Mouse (Mus musculus) intestine, embryonic 14.5 days (tissue): ENCODE data around the gene Wdr17. TPM values are rescaled to one million over a fixed set of nuclear protein-coding genes. Genes with fewer than 3 reads are reported as not detected.
"Not testable (repeated sequence)": the region's sequence is repeated elsewhere in the genome, so short reads cannot be mapped to it uniquely, and the experiment has no call there.

Experiments
- ATAC-seq: fragments of 200-750 bp; cut with Nextera tagmentation; replicated peaks from 2 replicates; pipeline ENCODE4 v1.8.0; 2017; ENCODE audit warnings: low read depth, moderate number of reproducible peaks, moderate TSS enrichment, moderate library complexity; ENCODE audit not compliant: low FRiP score, low TSS enrichment
- DNase-seq: peaks from one replicate; pipeline ENCODE4 v3.0.0-alpha.2; 2018; ENCODE audit warnings: low spot score
- H3K27ac ChIP-seq: fragments of 300-500 bp; sonication (generic); 2 replicates; pipeline ENCODE4 v1.5.1; 2014; ENCODE audit warnings: low read depth, mild to moderate bottlenecking, control low read depth
- H3K27me3 ChIP-seq: fragments of 300-500 bp; sonication (generic); replicated peaks from 2 replicates; pipeline ENCODE4 v1.6.1; 2014; ENCODE audit warnings: low read length, control low read depth; ENCODE audit not compliant: control insufficient read depth, insufficient read depth
- H3K36me3 ChIP-seq: fragments of 300-500 bp; sonication (generic); 2 replicates; pipeline ENCODE4 v1.6.1; 2014; ENCODE audit warnings: low read length, control low read depth; ENCODE audit not compliant: control insufficient read depth, insufficient read depth
- H3K4me1 ChIP-seq: fragments of 300-500 bp; sonication (generic); replicated peaks from 2 replicates; pipeline ENCODE4 v1.6.1; 2014; ENCODE audit warnings: low read length, control low read depth, mixed read lengths; ENCODE audit not compliant: control insufficient read depth, insufficient read depth
- H3K4me2 ChIP-seq: fragments of 300-500 bp; sonication (generic); 2 replicates; pipeline ENCODE4 v1.6.1; 2014; ENCODE audit warnings: low read length
- H3K4me3 ChIP-seq: fragments of 300-500 bp; sonication (generic); 2 replicates; pipeline ENCODE4 v1.5.1; 2014; ENCODE audit warnings: low read depth, low read length, control low read depth, mixed read lengths
- H3K9ac ChIP-seq: fragments of 300-500 bp; sonication (generic); 2 replicates; pipeline ENCODE4 v1.6.1; 2014; ENCODE audit warnings: mild to moderate bottlenecking, low read length
- H3K9me3 ChIP-seq: fragments of 300-500 bp; sonication (generic); 2 replicates; pipeline ENCODE4 v1.6.1; 2016; ENCODE audit warnings: low read length, control low read depth; ENCODE audit not compliant: control insufficient read depth
- WGBS: fragments of 180-500 bp; shearing (Covaris S2); extraction: QIAGEN DNeasy Blood & Tissue Kit; methylation state at CpG from one replicate; pipeline ENCODE4 v1.1.7; 2014; 5-methylcytosine and 5-hydroxymethylcytosine counted together
- polyA plus RNA-seq: library from polyadenylated mRNA; unstranded; fragments of >200 nt; fragmentation: Nextera tagmentation; extraction: Ambion mirVana; gene quantifications from 2 replicates; pipeline ENCODE4 v1.2.1, GENCODE M21; 2014

The Wdr17 gene
- polyA plus RNA-seq, 1 experiment from 2014 or later: 0.62 TPM

DNA sequence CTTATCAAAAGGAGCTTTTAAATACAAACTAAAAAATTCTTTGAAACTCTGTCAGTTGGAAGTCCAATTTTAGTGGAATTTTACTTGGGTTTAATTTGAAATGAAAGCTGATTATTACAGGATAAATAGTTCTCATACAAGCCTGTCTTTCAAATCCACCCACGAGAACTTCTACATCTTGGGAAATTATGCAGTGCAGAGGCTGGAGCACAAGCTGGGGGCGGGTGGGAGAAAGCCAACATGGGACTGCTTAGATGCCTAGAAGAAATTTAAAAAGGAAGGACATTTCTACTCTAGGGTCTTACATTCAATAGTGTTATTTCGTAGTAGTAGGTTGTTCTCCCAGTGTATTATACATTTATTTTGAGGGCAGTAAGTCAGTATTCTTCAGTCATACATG, 219.2 kb downstream of the Wdr17 start:
- Histone ChIP-seq H3K4me1 (no peaks in the 10 kb centered on the region), H3K36me3 (no peaks in the 10 kb centered on the region), H3K9ac (no peak overlapping the region), H3K27me3 (no peaks in the 10 kb centered on the region), H3K9me3 (no peaks in the 10 kb centered on the region), H3K4me2 (no peak overlapping the region), H3K4me3 (no peak overlapping the region), H3K27ac (no peak overlapping the region)
- WGBS: 80% methylated on average over 3 of the region's 3 CpGs
- ATAC-seq: no peak
- DNase-seq: no peak

- DNase-seq (no peak), ATAC-seq (no peak; the same call in 1 of the 2 replicates)
- Histone ChIP-seq H3K27me3 (no peaks in the 10 kb centered on the region), H3K9ac (no peak overlapping the region), H3K4me1 (no peaks in the 10 kb centered on the region), H3K9me3 (no peaks in the 10 kb centered on the region), H3K4me3 (no peak overlapping the region), H3K4me2 (no peak overlapping the region), H3K36me3 (no peaks in the 10 kb centered on the region), H3K27ac (no peak overlapping the region)
- WGBS: 37% methylated on average over 5 of the region's 5 CpGs
Observed at GRCm38 (mm10) chr8:54660675-54661074, 226.3 kb downstream of the Wdr17 start.

DNA sequence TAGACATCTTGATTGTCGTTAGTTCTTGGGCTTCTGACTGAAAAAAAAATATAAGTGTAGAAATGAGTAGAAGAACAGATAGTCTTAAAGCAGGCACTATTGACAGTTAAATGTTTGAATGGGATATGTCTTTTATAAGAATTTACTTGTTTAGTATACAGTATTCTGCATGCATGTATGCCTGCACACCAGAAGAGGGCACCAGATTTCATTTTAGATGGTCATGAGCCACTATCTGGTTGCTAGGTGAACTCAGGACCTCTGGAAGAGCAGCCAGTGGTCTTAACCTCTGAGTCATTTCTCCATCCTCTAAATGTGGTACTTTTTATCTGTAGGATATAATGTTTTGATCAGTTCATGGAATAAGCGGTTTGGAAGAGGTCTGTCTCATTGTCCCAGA, 227.3 kb downstream of the Wdr17 start:
- 88% methylated on average over 2 of the region's 2 CpGs for WGBS
- no peaks in the 10 kb centered on the region for H3K4me1 ChIP-seq
- H3K9ac ChIP-seq: no peak overlapping the region

DNA sequence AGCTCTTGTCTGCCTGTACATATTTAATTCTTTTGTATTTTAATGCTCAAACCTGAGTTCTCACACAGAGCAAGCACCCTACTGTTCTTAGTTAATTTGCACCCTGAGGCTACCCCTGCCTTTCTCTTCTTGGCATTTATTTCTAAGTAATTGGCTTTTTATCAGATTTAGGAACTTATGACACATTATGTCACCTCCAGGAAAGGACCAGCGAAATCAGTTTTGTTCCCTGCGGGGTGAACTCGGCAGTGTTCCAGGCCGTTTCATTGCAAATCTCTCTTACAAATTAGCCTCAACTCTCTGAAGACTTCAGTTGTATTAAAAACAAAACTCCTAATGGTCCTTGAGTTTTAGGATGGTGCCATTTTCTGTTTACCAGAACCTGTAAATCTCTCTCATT, 248.3 kb downstream of the Wdr17 start:
- no peak for ATAC-seq
- no peak for DNase-seq
- Histone ChIP-seq H3K4me2 (no peak overlapping the region), H3K27ac (no peak overlapping the region), H3K9ac (no peak overlapping the region), H3K27me3 (no peaks in the 10 kb centered on the region), H3K4me1 (no peaks in the 10 kb centered on the region), H3K36me3 (no peaks in the 10 kb centered on the region), H3K4me3 (no peak overlapping the region), H3K9me3 (no peaks in the 10 kb centered on the region)
- WGBS: 86% methylated on average over 4 of the region's 4 CpGs

More for the DNA sequence above, 227.3 kb downstream of the Wdr17 start:
- ATAC-seq: no peak
- H3K9me3 ChIP-seq: no peaks in the 10 kb centered on the region
- no peak for DNase-seq
- H3K4me2 ChIP-seq: no peak overlapping the region
- no peaks in the 10 kb centered on the region for H3K36me3 ChIP-seq
- H3K27me3 ChIP-seq: no peaks in the 10 kb centered on the region
- H3K27ac ChIP-seq: no peak overlapping the region
- no peak overlapping the region for H3K4me3 ChIP-seq

- H3K36me3 ChIP-seq, H3K27me3 ChIP-seq, H3K27ac ChIP-seq, ATAC-seq, H3K4me1 ChIP-seq, H3K4me3 ChIP-seq, H3K9me3 ChIP-seq, H3K9ac ChIP-seq, DNase-seq, H3K4me2 ChIP-seq: not testable (repeated sequence)
- 83% methylated on average over 17 of the region's 17 CpGs for WGBS
Observed at GRCm38 (mm10) chr8:54616710-54617109, 270.3 kb downstream of the Wdr17 start.

GRCm38 (mm10) chr8:54610238-54610637, 276.7 kb downstream of the Wdr17 start:
- H3K9ac ChIP-seq: no peak overlapping the region
- 76% methylated on average over 4 of the region's 4 CpGs for WGBS
- H3K4me2 ChIP-seq: no peak overlapping the region
- no peak for ATAC-seq
- H3K36me3 ChIP-seq: no peaks in the 10 kb centered on the region
- DNase-seq: no peak
- no peak overlapping the region for H3K27ac ChIP-seq
- no peaks in the 10 kb centered on the region for H3K9me3 ChIP-seq
- H3K27me3 ChIP-seq: no peaks in the 10 kb centered on the region
- H3K4me1 ChIP-seq: no peaks in the 10 kb centered on the region
- no peak overlapping the region for H3K4me3 ChIP-seq

DNA sequence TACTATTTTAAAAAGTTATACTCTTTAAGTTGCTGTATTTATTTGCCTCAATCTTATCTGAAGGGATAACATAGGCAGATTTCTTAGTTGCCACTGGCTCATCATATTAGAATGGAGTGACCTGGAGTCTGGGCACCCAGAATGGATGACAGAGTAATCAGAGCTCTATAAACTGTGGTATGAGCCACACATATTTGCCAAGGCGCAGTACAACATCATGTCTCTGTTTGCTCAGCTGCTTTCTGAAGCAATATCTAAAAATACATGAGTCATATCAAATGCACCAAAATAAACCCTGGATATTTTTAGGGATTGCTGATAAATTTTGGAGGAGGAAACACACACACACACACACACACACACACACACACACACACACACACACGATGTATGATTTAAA, 277.6 kb downstream of the Wdr17 start:
- 79% methylated on average over 2 of the region's 2 CpGs for WGBS
- H3K36me3 ChIP-seq: no peaks in the 10 kb centered on the region
- H3K27ac ChIP-seq: no peak overlapping the region
- DNase-seq (no peak), ATAC-seq (no peak)
- no peak overlapping the region for H3K4me2 ChIP-seq
- no peaks in the 10 kb centered on the region for H3K9me3 ChIP-seq
- H3K4me1 ChIP-seq: no peaks in the 10 kb centered on the region
- H3K4me3 ChIP-seq: no peak overlapping the region
- no peak overlapping the region for H3K9ac ChIP-seq
- no peaks in the 10 kb centered on the region for H3K27me3 ChIP-seq

DNA sequence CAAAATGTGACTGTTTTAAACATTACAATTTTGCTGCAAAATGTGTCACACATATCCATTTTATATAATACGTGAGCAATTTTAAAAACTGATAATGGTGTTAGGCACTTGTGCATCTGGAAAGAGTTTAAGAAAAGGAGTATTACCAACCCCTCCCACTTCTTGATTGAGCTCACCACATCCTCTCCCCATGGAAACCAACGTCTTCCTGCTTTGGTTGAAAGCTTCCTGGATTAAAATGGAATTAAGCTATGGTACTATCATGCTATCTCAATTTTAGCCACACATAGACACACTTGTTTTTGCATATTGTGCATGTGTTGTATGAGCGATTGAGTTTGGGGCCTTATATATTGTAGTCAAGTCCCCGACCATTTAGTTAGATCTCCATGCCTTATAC, 283.5 kb downstream of the Wdr17 start:
- ATAC-seq (no peak), DNase-seq (no peak)
- Histone ChIP-seq H3K9ac (no peak overlapping the region), H3K27ac (no peak overlapping the region), H3K4me1 (no peaks in the 10 kb centered on the region), H3K4me2 (no peak overlapping the region), H3K9me3 (no peaks in the 10 kb centered on the region), H3K36me3 (no peaks in the 10 kb centered on the region), H3K4me3 (no peak overlapping the region), H3K27me3 (no peaks in the 10 kb centered on the region)
- 83% methylated on average over 4 of the region's 4 CpGs for WGBS

DNA sequence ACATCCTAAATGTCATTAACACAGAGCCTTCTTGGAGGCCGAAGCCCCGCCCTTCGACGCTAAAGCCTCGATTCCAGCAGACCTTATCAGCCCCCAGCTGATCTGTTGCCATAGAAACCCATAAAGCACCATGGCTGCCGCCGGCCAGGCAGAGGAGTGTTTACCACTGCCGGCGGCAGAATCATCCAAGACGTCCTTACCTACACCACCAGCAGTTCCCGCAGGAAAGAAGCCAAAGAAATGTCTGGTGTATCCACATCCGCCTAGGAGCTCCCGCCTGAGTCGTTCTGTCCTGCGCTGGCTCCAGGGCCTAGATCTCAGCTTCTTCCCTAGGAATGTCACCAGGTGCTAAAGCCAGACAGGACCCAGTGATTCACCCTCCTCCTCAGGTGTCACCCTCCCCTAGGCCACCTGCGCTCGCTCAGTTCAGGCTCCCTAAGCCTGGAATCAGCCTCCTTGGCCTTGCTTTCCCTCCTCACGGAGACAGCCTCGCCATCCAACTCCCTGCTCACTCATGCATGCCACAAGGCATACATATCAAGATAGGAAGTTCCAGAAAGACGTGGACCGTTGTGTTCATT, 286.2 kb downstream of the Wdr17 start, which contains the start of gene Spata4:
Gene Spata4, plus strand, starts transcription at position 111 of the 581 bp plus-strand sequence.
- H3K9ac ChIP-seq: no peak within 1 kb of the TSS
- no peak within 1 kb of the TSS for H3K27ac ChIP-seq
- WGBS: 9% methylated on average over 21 of the region's 21 CpGs
- peak; percentile 72 for DNase-seq
- H3K27me3 ChIP-seq: no peaks in the 10 kb centered on the region
- ATAC-seq: peak; percentile 92
- no peaks in the 10 kb centered on the region for H3K36me3 ChIP-seq
- peak within 1 kb of the TSS; percentile 55 for H3K4me2 ChIP-seq
- no peaks in the 10 kb centered on the region for H3K4me1 ChIP-seq
- H3K9me3 ChIP-seq: no peaks in the 10 kb centered on the region
- peak within 1 kb of the TSS; percentile 21; the same call in 1 of the 2 replicates for H3K4me3 ChIP-seq
